Mouse (Mus musculus): ENCODE measurements around the gene Arhgap25.

GRCm38 (mm10) chr6:87427616-87428015, 105.4 kb downstream of the Arhgap25 start:
- no peak for TF ChIP-seq CTCF (conservative IDR thresholded peaks at IDR 0.05; ENCODE audit: low read length)
- TF ChIP-seq NANOG (IDR thresholded peaks at IDR 0.05; ENCODE audit: borderline replicate concordance, low read length): no peak

Measured in E14TG2a.4 (cell line).